Mouse (Mus musculus): ENCODE data around the gene Hist1h2bh. TPM values are rescaled to one million over a fixed set of nuclear protein-coding genes. Genes with fewer than 3 reads are reported as not detected.

Hist1h2bh gene
- polyA plus RNA-seq, 1 experiment = 4.4 TPM

DNA sequence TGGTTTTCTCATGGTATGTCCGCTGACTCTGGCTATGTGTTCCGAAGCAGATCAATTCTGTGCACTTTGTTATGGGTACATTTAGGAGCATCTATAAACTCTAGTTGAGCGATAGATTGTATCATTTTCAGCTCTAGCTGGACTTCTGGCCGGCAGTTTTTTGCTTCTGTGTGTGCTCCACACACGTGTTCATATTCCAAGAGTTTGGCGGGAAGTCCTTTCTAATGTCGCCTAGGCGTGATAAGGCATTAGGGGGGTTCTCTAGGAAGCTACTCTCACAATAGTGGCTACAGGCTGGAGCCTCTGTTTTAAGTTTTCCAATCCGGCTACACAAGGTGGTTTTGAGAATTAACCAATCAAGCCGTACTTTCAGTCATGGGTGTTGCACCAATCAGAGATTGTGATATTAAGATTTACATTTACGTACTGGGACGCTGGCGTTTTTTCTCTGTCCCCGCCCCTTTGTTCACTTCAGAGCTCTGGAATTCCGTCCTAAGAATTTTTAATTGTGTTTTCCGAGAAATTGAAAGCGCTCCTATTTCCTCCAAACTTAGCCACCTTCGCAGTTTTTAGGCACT lies 12.7 kb upstream of the Hist1h2bh start:
- DNase-seq (ENCODE audit: low read depth) = peak; percentile 98
- TF ChIP-seq CTCF (IDR thresholded peaks at IDR 0.05; ENCODE audit: borderline replicate concordance, extremely low read depth, insufficient read depth, insufficient read length) (no peak), POLR2A (IDR thresholded peaks at IDR 0.05; ENCODE audit: borderline replicate concordance, extremely low read depth, insufficient read depth, insufficient read length, poor library complexity, severe bottlenecking) (peak; percentile 7; the same call in 1 of the 2 replicates)

DNA sequence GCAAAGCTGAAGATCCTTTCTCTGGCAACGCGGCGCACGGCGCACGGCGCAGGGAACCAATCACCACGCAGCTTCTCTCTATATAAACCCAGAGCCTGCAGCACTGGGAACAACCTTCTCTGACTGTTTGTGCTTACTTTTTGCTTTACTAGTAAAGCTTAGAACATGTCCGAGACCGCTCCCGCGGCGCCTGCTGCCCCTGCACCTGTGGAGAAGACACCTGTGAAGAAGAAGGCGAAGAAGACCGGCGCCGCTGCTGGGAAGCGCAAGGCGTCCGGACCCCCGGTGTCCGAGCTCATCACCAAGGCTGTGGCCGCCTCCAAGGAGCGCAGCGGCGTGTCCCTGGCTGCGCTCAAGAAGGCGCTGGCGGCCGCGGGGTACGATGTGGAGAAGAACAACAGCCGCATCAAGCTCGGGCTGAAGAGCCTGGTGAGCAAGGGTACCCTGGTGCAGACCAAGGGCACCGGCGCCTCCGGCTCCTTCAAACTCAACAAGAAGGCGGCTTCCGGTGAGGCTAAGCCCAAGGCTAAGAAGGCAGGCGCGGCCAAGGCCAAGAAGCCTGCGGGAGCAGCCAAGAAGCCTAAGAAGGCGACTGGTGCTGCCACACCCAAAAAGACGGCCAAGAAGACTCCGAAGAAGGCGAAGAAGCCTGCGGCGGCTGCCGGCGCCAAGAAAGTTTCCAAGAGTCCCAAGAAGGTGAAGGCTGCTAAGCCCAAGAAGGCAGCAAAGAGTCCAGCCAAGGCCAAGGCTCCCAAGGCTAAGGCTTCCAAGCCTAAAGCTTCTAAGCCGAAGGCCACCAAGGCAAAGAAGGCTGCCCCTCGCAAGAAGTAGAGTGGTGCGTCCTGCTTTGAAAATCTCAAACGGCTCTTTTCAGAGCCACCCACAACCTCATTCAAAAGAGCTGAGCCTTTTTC lies 12.0 kb upstream of the Hist1h2bh start:
- DNase-seq (ENCODE audit: low read depth) = peak; percentile 96
- TF ChIP-seq POLR2A (IDR thresholded peaks at IDR 0.05; ENCODE audit: borderline replicate concordance, extremely low read depth, insufficient read depth, insufficient read length, poor library complexity, severe bottlenecking) (peak; percentile 58; the same call in 1 of the 2 replicates), CTCF (IDR thresholded peaks at IDR 0.05; ENCODE audit: borderline replicate concordance, extremely low read depth, insufficient read depth, insufficient read length) (no peak)

DNA sequence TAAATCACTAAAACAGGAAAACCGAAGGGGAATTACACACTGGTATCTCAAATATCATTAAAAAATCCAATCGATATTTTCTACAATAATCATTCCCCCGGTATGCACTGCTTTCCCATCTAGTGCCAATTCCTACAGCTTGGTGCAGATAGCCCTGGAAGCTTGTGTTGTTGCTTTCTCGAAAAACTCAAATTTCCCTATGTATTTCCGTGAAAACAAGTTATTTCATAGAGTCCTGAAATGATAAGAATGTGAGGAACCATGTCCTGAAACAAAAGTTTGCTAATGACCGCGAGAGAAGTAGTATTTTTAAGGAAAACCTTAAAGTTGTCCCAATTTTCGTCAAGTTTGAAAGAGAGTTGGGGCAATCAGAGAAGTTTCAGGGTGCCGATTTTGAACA lies 11.2 kb upstream of the Hist1h2bh start:
- peak; percentile 49 for DNase-seq (ENCODE audit: low read depth)
- TF ChIP-seq CTCF (IDR thresholded peaks at IDR 0.05; ENCODE audit: borderline replicate concordance, extremely low read depth, insufficient read depth, insufficient read length) = no peak
- TF ChIP-seq POLR2A (IDR thresholded peaks at IDR 0.05; ENCODE audit: borderline replicate concordance, extremely low read depth, insufficient read depth, insufficient read length, poor library complexity, severe bottlenecking) = no peak

DNA sequence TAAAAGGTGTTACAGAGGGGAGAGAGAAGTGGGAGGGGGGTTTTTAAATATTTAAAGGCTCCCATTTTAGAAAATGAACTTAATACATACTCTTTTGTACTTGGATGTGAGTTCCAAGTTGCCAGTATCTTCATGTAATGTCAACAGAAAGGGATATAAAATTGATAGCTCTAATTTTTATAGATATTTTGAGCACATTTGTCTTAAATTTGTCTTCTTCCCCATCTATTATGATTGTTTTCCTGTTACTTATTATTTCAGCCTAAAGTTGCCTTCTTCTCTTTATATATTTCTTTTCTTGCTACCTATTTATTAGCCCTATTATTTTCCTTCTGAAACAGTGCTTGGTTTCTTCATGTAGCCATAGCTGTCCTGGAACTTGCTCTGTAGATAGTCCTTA lies 9.8 kb upstream of the Hist1h2bh start, which contains the start of gene Hist1h1d:
TSS of gene Hist1h1d (plus strand) at position 301 of the 400 bp plus-strand sequence.
- no peak for DNase-seq (ENCODE audit: low read depth)
- TF ChIP-seq CTCF (IDR thresholded peaks at IDR 0.05; ENCODE audit: borderline replicate concordance, extremely low read depth, insufficient read depth, insufficient read length) (no peak), POLR2A (IDR thresholded peaks at IDR 0.05; ENCODE audit: borderline replicate concordance, extremely low read depth, insufficient read depth, insufficient read length, poor library complexity, severe bottlenecking) (no peak)

DNA sequence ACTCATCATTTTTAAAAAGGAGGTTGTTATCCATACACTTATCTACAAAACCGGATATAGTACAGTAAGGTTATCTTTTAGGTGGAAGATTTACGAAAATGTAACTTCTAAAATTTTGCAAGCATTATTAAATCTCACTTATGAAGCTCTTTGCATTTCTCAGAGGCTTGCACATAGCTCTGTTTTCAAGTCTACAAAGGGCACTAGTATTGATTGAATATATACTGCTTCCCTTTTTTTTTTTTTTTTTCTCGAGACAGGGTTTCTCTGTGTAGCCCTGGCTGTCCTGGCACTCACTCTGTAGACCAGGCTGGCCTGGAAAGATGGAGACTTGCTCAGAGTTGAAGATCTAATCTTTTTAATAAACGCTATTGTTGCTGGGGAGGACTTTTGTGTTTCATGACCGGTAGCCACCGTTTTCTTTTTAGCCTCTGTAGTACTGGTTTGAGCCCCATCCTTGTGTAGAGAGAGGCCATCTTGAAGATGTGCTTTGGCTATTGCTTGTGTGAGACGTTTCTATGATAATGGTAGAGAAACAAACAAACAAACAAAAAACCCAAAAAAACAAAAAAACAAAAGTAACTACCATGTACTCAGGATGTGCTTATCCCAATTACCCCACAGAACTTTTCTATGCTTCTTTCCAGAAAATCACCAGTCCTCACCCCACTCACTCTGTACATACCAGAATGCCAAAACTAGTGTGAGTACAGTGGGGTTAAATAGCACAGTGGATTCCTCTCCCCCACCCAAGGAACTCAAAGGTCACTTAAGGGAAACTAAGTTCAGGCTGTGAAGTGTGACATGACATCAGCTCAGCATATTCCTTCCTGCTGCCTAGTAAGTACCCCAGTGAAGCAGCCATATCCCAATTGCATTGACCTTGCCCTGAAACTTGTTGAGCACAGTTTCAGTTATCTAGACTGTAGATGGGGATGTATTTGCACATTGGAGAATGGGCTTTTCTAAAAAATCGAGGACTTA lies 9.0 kb upstream of the Hist1h2bh start:
- no peak for DNase-seq (ENCODE audit: low read depth)
- no peak for TF ChIP-seq POLR2A (IDR thresholded peaks at IDR 0.05; ENCODE audit: borderline replicate concordance, extremely low read depth, insufficient read depth, insufficient read length, poor library complexity, severe bottlenecking)
- TF ChIP-seq CTCF (IDR thresholded peaks at IDR 0.05; ENCODE audit: borderline replicate concordance, extremely low read depth, insufficient read depth, insufficient read length) = no peak

DNA sequence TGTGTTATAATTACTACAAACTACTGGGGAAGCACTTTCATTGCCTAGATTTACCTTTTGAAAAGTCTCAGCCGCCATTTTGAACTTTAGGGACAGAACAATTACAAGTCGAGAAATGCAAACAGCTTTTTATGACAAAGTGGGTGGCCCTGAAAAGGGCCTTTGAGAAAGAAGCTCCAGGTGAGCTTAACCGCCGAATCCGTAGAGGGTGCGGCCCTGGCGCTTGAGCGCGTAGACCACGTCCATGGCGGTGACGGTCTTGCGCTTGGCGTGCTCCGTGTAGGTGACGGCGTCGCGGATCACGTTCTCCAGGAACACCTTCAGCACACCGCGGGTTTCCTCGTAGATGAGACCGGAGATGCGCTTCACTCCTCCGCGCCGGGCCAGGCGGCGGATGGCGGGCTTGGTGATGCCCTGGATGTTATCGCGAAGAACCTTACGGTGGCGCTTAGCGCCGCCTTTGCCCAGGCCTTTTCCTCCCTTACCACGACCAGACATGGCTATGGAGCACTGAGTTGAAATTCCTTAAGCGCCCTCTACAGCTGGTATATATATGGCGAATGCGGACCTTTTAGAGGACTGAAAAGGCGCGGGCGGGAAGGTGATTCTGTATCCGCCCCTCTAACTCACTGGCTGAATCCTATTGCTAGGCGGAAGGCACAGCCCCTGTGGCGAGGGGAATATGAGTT lies 8.1 kb upstream of the Hist1h2bh start, which contains the start of gene Hist1h4f:
TSS of gene Hist1h4f (minus strand) at position 503 of the 689 bp plus-strand sequence.
- peak; percentile 98 for DNase-seq (ENCODE audit: low read depth)
- TF ChIP-seq CTCF (IDR thresholded peaks at IDR 0.05; ENCODE audit: borderline replicate concordance, extremely low read depth, insufficient read depth, insufficient read length) = peak; percentile 45; the same call in 1 of the 2 replicates
- TF ChIP-seq POLR2A (IDR thresholded peaks at IDR 0.05; ENCODE audit: borderline replicate concordance, extremely low read depth, insufficient read depth, insufficient read length, poor library complexity, severe bottlenecking) = peak; percentile 29; the same call in 1 of the 2 replicates

DNA sequence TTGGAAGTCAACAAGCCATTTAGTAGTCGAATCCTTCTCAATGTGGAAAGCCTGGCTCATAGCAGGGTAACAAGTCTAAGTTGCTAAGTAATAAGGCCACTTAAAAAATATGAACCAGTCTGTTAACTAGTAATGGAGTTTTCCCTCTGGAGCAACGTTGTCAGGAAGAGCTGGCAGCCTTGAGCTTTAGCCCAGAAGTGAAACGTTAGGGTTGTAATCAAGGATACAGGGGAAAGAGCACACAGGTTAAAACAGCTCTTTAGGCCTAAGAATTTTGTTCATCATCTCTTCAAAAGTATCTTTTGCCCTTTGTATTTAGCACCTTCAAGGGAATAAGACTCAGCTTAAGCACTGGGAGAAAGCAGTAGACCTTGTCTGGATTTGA lies 7.6 kb upstream of the Hist1h2bh start:
- DNase-seq (ENCODE audit: low read depth) = peak; percentile 56
- no peak for TF ChIP-seq POLR2A (IDR thresholded peaks at IDR 0.05; ENCODE audit: borderline replicate concordance, extremely low read depth, insufficient read depth, insufficient read length, poor library complexity, severe bottlenecking)
- TF ChIP-seq CTCF (IDR thresholded peaks at IDR 0.05; ENCODE audit: borderline replicate concordance, extremely low read depth, insufficient read depth, insufficient read length) = no peak

DNA sequence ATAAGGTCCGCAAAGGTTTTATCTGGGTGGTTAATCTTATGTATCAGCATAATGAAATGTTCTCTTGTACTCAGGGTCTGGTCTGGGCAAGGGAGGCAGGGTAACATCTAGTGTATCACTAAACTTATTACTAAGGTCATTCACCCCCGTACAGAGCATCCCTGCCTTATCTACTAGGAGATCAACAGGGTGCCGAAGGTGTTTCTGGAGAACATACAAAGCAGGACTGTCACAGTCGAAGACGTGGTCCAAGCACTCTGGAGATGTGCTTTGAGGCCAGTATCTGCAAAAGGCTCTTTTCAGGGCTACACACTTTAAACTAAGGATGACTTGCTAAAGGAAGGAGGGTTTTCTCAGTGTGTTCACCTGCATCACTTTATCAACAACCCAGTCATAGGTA lies 3.5 kb upstream of the Hist1h2bh start:
- DNase-seq (ENCODE audit: low read depth) = no peak
- TF ChIP-seq CTCF (IDR thresholded peaks at IDR 0.05; ENCODE audit: borderline replicate concordance, extremely low read depth, insufficient read depth, insufficient read length) (no peak), POLR2A (IDR thresholded peaks at IDR 0.05; ENCODE audit: borderline replicate concordance, extremely low read depth, insufficient read depth, insufficient read length, poor library complexity, severe bottlenecking) (no peak)

DNA sequence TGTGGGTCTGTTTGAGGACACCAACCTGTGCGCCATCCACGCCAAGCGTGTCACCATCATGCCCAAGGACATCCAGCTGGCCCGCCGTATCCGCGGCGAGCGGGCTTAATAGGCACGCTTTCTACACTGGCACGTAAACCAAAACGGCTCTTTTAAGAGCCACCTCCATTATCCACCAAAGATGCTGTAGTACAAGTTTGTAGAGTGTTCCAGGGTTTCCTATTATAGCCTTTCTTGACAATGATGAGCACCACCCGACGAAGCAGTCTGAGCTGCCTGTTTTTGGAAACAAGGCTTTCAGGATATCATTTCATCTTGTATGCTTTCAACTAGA lies 1.6 kb upstream of the Hist1h2bh start:
- peak; percentile 27 for DNase-seq (ENCODE audit: low read depth)

DNA sequence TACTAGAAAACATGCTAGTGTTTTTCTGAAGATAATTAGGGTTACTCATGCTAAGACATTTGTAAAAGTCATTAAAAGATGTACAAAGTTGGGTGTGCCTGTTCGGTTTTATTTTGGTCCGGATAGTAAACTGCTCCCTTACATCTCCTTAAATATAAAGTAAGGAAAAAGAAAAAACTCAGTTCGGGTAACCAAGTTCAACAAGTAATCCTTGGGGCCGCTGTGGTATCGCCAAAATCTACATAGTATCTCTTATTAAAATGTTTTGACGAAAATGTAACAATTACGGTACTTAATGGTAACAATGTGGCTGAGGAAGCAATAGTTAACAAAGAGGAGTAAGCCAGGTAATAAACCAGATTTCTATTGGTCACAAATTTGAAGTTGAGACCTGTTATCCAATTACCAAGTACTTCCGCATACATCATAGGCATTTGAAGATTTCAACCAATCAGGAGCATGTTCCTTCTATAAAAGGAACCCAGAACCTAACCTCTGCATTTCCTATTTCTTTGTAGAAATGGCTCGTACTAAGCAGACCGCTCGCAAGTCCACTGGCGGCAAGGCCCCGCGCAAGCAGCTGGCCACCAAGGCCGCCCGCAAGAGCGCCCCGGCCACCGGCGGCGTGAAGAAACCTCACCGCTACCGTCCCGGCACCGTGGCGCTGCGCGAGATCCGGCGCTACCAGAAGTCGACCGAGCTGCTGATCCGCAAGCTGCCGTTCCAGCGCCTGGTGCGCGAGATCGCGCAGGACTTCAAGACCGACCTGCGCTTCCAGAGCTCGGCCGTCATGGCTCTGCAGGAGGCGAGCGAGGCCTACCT lies 984 bp upstream of the Hist1h2bh start, which contains the start of gene Hist1h3f:
TSS of gene Hist1h3f (plus strand) at position 88 of the 822 bp plus-strand sequence.
- TF ChIP-seq POLR2A (IDR thresholded peaks at IDR 0.05; ENCODE audit: borderline replicate concordance, extremely low read depth, insufficient read depth, insufficient read length, poor library complexity, severe bottlenecking) = peak; percentile 77; the same call in 1 of the 2 replicates
- TF ChIP-seq CTCF (IDR thresholded peaks at IDR 0.05; ENCODE audit: borderline replicate concordance, extremely low read depth, insufficient read depth, insufficient read length) = no peak

DNA sequence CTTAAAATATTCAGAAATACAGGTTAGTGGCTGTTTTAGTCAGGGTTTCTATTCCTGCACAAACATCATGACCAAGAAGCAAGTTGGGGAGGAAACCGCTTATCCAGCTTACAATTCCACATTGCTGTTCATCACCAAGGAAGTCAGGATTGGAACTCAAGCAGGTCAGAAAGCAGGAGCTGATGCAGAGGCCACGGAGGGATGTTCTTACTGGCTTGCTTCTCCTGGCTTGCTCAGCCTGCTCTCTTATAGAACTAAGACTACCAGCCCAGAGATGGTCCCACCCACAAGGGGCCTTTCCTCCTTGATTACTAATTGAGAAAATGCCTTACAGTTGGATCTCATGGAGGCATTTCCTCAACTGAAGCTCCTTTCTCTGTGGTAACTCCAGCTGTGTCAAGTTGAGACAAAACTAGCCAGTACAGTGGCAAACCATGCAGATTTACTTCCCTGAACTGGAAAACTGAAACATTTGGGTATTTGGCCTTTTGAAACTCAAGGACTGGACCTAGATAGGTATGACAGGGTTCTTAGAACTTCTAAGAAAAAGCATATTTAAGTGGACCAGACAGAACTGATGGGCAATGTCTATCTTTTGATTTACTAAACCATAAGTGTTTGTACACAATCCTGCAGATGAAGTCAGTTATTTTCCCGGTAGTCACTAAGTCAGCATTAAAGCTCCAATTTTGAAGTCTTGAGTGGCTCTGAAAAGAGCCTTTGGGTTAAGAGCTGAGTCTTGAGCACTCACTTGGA lies 789 bp downstream of the Hist1h2bh start:
- peak; percentile 11 for DNase-seq (ENCODE audit: low read depth)

More for the DNA sequence above, 984 bp upstream of the Hist1h2bh start, which contains the start of gene Hist1h3f:
- peak; percentile 98 for DNase-seq (ENCODE audit: low read depth)

All from brain, embryonic 14.5 days (tissue).